Mouse (Mus musculus): ENCODE measurements around the gene Ankrd26. TPM values are rescaled to one million over a fixed set of nuclear protein-coding genes. Genes with fewer than 3 reads are reported as not detected.

Ankrd26 gene
- polyA plus RNA-seq (2012; ENCODE audit: insufficient read depth, insufficient read length, low replicate concordance, missing spikeins): not detected in 2 replicates

GRCm38 (mm10) chr6:118561745-118562609 is at the start of gene Ankrd26:
Ankrd26 (minus strand) TSS chr6:118562226.
- Histone ChIP-seq H3K4me1 (ENCODE audit: control insufficient read depth, insufficient read depth, low read length) (peaks cover 7% of the 10 kb centered on the region), H3K4me3 (ENCODE audit: insufficient read depth, low read depth, low read length) (peak within 1 kb of the TSS; percentile 76)
- 1% methylated on average over 54 of the region's 54 CpGs for WGBS

GRCm38 (mm10) chr6:118608906-118609305 is 46.9 kb upstream of the Ankrd26 start:
- WGBS: 51% methylated on average over 6 of the region's 6 CpGs
- no peak for TF ChIP-seq POLR2A (IDR thresholded peaks at IDR 0.05; ENCODE audit: insufficient read depth, low read depth, low read length)
- TF ChIP-seq CTCF (IDR thresholded peaks at IDR 0.05; ENCODE audit: insufficient read depth, low read depth, low read length): no peak

More at GRCm38 (mm10) chr6:118561745-118562609, at the start of gene Ankrd26:
- H3K27ac ChIP-seq (ENCODE audit: insufficient read depth, low read depth, low read length): peak within 1 kb of the TSS; percentile 68
- no peak for TF ChIP-seq CTCF (IDR thresholded peaks at IDR 0.05; ENCODE audit: insufficient read depth, low read depth, low read length)
- peak; percentile 79 for TF ChIP-seq POLR2A (IDR thresholded peaks at IDR 0.05; ENCODE audit: insufficient read depth, low read depth, low read length)

GRCm38 (mm10) chr6:118605974-118606373 is 43.9 kb upstream of the Ankrd26 start:
- WGBS: 74% methylated on average over 7 of the region's 7 CpGs
- Histone ChIP-seq H3K27ac (ENCODE audit: insufficient read depth, low read depth, low read length) (no peak overlapping the region), H3K4me3 (ENCODE audit: insufficient read depth, low read depth, low read length) (no peak overlapping the region), H3K4me1 (ENCODE audit: control insufficient read depth, insufficient read depth, low read length) (peaks cover 24% of the 10 kb centered on the region)
- no peak for TF ChIP-seq POLR2A (IDR thresholded peaks at IDR 0.05; ENCODE audit: insufficient read depth, low read depth, low read length)

More at GRCm38 (mm10) chr6:118608906-118609305, 46.9 kb upstream of the Ankrd26 start:
- Histone ChIP-seq H3K27ac (ENCODE audit: insufficient read depth, low read depth, low read length) (no peak overlapping the region), H3K4me1 (ENCODE audit: control insufficient read depth, insufficient read depth, low read length) (peaks cover 16% of the 10 kb centered on the region), H3K4me3 (ENCODE audit: insufficient read depth, low read depth, low read length) (no peak overlapping the region)

- TF ChIP-seq CTCF (IDR thresholded peaks at IDR 0.05; ENCODE audit: insufficient read depth, low read depth, low read length): no peak
- no peak for TF ChIP-seq POLR2A (IDR thresholded peaks at IDR 0.05; ENCODE audit: insufficient read depth, low read depth, low read length)
- peaks cover 22% of the 10 kb centered on the region for H3K4me1 ChIP-seq (ENCODE audit: control insufficient read depth, insufficient read depth, low read length)
- no peak overlapping the region for H3K27ac ChIP-seq (ENCODE audit: insufficient read depth, low read depth, low read length)
- no peak overlapping the region for H3K4me3 ChIP-seq (ENCODE audit: insufficient read depth, low read depth, low read length)
- WGBS: 91% methylated on average over 7 of the region's 7 CpGs
Measured at GRCm38 (mm10) chr6:118603825-118604224, 41.8 kb upstream of the Ankrd26 start.

GRCm38 (mm10) chr6:118595681-118596055 is 33.6 kb upstream of the Ankrd26 start:
- 46% methylated on average over 9 of the region's 9 CpGs for WGBS
- TF ChIP-seq POLR2A (IDR thresholded peaks at IDR 0.05; ENCODE audit: insufficient read depth, low read depth, low read length) (no peak), CTCF (IDR thresholded peaks at IDR 0.05; ENCODE audit: insufficient read depth, low read depth, low read length) (no peak)
- Histone ChIP-seq H3K4me1 (ENCODE audit: control insufficient read depth, insufficient read depth, low read length) (peaks cover 28% of the 10 kb centered on the region), H3K27ac (ENCODE audit: insufficient read depth, low read depth, low read length) (no peak overlapping the region), H3K4me3 (ENCODE audit: insufficient read depth, low read depth, low read length) (no peak overlapping the region)

- H3K4me3 ChIP-seq (ENCODE audit: insufficient read depth, low read depth, low read length): no peak overlapping the region
- 54% methylated on average over 10 of the region's 10 CpGs for WGBS
- peaks cover 28% of the 10 kb centered on the region for H3K4me1 ChIP-seq (ENCODE audit: control insufficient read depth, insufficient read depth, low read length)
- no peak for TF ChIP-seq CTCF (IDR thresholded peaks at IDR 0.05; ENCODE audit: insufficient read depth, low read depth, low read length)
- TF ChIP-seq POLR2A (IDR thresholded peaks at IDR 0.05; ENCODE audit: insufficient read depth, low read depth, low read length): no peak
- no peak overlapping the region for H3K27ac ChIP-seq (ENCODE audit: insufficient read depth, low read depth, low read length)
Measured at GRCm38 (mm10) chr6:118594833-118595680, 33.0 kb upstream of the Ankrd26 start.

GRCm38 (mm10) chr6:118594070-118594469 is 32.0 kb upstream of the Ankrd26 start:
- no peak for TF ChIP-seq POLR2A (IDR thresholded peaks at IDR 0.05; ENCODE audit: insufficient read depth, low read depth, low read length)
- TF ChIP-seq CTCF (IDR thresholded peaks at IDR 0.05; ENCODE audit: insufficient read depth, low read depth, low read length): no peak
- H3K4me3 ChIP-seq (ENCODE audit: insufficient read depth, low read depth, low read length): no peak overlapping the region
- peaks cover 24% of the 10 kb centered on the region for H3K4me1 ChIP-seq (ENCODE audit: control insufficient read depth, insufficient read depth, low read length)
- no peak overlapping the region for H3K27ac ChIP-seq (ENCODE audit: insufficient read depth, low read depth, low read length)
- WGBS: 48% methylated on average over 10 of the region's 10 CpGs

GRCm38 (mm10) chr6:118593377-118594061 is 31.5 kb upstream of the Ankrd26 start:
- no peak overlapping the region for H3K4me3 ChIP-seq (ENCODE audit: insufficient read depth, low read depth, low read length)
- TF ChIP-seq CTCF (IDR thresholded peaks at IDR 0.05; ENCODE audit: insufficient read depth, low read depth, low read length): no peak
- TF ChIP-seq POLR2A (IDR thresholded peaks at IDR 0.05; ENCODE audit: insufficient read depth, low read depth, low read length): no peak
- 30% methylated on average over 34 of the region's 34 CpGs for WGBS
- H3K27ac ChIP-seq (ENCODE audit: insufficient read depth, low read depth, low read length): no peak overlapping the region
- H3K4me1 ChIP-seq (ENCODE audit: control insufficient read depth, insufficient read depth, low read length): peaks cover 24% of the 10 kb centered on the region
